Mouse (Mus musculus) v-Abl transformed pro-B cells (cell line): Measurements from ENCODE around the gene Aplp2.
"Not testable (repeated sequence)": the region's sequence is repeated elsewhere in the genome, so short reads cannot be mapped to it uniquely, and the experiment has no call there.

Experiments
- in situ Hi-C, 2 experiments: fragments of 400-800 bp; cut with MboI; formaldehyde crosslinking; loops; one replicate each; pipeline ENCODE4 v1.15.1; 2025; ENCODE audit not compliant: unreplicated experiment in 2 of 2

Aplp2 gene

GRCm38 (mm10) chr9:31183061-31183460 lies 28.6 kb downstream of the Aplp2 start:
- in situ Hi-C loops: no loop called here

- in situ Hi-C loops: no loop called here
Measured at GRCm38 (mm10) chr9:31181291-31182085, 30.1 kb downstream of the Aplp2 start.

GRCm38 (mm10) chr9:31177692-31178091 lies 33.9 kb downstream of the Aplp2 start:
- in situ Hi-C loops: no loop called here

GRCm38 (mm10) chr9:31176379-31177130 lies 35.1 kb downstream of the Aplp2 start:
- in situ Hi-C loops: no loop called here

- in situ Hi-C loops: no loop called here
Measured at GRCm38 (mm10) chr9:31175978-31176377, 35.6 kb downstream of the Aplp2 start.

GRCm38 (mm10) chr9:31175346-31175745 lies 36.3 kb downstream of the Aplp2 start:
- in situ Hi-C loops: no loop called here

DNA sequence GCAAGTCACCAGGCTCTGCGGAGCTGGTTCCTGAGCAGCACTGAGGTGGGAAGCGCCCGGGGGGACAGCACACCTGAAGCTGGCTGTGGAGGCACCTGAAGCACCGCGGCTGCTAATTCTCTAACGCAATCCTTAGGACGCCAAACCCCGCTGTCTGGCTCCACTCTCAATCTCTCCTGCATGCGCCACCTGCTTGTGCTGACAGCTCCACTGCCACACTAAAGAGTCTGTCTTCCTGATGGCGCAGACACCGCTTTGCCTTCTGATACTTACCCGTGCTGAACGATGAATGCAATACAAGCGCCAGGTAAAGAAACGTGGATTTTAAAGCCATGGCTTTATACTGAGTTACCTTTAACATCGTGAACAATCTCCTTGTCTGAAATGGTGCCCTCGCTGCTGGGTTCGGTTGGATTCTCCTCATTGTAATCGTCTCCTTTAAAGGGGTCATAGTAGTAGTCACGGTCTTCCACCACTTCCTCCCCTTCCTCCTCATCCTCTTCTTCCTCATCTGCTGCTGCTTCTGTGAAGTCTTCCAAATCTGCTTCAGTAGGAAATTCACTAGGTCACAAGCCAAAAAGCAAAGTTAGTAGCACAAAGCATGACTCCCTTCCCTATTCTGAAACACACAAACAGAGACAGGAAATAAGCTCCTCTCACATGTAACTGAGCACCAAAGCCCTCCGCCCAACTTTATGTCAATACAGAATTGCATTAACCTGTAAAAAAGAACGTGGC lies 43.1 kb downstream of the Aplp2 start:
- in situ Hi-C loops: no loop called here

DNA sequence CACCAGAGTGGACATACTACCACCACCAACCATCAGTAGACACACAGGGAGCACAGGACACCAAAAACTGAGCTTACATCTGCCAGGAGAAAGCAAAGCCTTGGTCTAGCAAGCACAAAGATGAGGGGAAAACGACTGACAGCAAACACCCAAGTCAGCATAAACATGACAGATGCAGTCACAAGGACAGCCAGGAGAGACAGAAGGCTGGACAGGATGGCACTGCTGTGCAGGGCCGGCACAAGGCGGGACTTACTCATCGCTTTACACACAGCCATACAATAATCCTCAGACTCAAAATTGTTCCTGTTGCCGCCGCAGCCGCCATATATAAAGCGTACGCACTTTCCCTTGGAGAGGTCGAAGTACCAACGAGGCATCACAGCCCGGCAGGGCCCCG lies 44.3 kb downstream of the Aplp2 start:
- in situ Hi-C loops: no loop called here

GRCm38 (mm10) chr9:31165505-31165904 lies 46.1 kb downstream of the Aplp2 start:
- in situ Hi-C loops: not testable (repeated sequence)

GRCm38 (mm10) chr9:31163327-31163726 lies 48.3 kb downstream of the Aplp2 start:
- in situ Hi-C loops: loop anchor here in 1 of 2 experiments (5.0 kb wide), 1 partner anchor 184 kb away; no protein-coding TSS in a partner anchor

DNA sequence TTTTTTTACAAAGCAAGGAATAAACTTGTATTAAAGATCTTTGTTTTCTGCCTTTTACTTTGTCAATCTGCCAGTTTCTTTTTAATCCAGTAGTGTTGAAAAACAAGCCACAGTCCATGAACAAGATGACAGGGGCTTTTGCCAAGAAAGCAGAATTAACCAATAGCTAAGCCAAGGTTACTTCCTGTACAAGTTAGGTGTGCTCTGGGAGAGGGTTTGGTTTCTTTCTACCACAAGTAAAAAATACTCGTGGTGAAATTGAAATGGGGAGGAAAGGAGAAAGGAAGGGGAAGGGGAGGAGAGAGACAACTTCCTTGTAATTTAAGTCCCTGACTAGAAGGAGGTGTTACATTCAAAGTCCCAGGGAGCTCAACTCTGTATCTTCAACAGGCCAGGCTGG lies 48.7 kb downstream of the Aplp2 start:
- in situ Hi-C loops: loop anchor here in 1 of 2 experiments (5.0 kb wide), 1 partner anchor 184 kb away; no protein-coding TSS in a partner anchor

GRCm38 (mm10) chr9:31159910-31160309 lies 51.7 kb downstream of the Aplp2 start:
- in situ Hi-C loops: loop anchor here in 1 of 2 experiments (5.0 kb wide), 1 partner anchor 187 kb away; no protein-coding TSS in a partner anchor

DNA sequence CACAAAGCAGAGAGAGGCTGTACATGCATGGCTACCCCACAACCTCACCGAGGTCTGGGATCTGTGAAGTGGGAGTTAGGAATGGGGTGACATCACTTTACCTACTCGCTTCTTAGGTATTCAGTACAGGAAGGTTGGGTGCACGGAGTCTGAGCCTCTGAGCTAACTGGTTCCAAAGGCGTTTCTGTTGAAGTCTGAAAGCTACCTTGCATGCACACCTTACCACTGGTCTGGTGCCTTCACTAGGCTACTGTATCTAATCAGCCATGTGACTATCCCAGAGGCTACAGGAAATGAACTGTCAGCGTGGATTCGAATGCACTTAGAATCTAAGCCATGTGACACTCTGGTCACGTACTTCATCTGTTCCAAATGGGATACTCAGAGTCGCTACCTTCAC lies 55.0 kb downstream of the Aplp2 start:
- in situ Hi-C loops: no loop called here

- in situ Hi-C loops: loop anchor here in 1 of 2 experiments (5.0 kb wide), 2 partner anchors 251 to 396 kb away; no protein-coding TSS in a partner anchor
Measured at GRCm38 (mm10) chr9:31151050-31151449, 60.6 kb downstream of the Aplp2 start.

- in situ Hi-C loops: loop anchor here (5.0 to 10.0 kb wide), 3 partner anchors 197 to 397 kb away; no protein-coding TSS in a partner anchor
Measured at GRCm38 (mm10) chr9:31148135-31148534, 63.5 kb downstream of the Aplp2 start.

- in situ Hi-C loops: loop anchor here (5.0 to 10.0 kb wide), 3 partner anchors 199 to 399 kb away; no protein-coding TSS in a partner anchor
Measured at GRCm38 (mm10) chr9:31145272-31145925, 66.2 kb downstream of the Aplp2 start.

DNA sequence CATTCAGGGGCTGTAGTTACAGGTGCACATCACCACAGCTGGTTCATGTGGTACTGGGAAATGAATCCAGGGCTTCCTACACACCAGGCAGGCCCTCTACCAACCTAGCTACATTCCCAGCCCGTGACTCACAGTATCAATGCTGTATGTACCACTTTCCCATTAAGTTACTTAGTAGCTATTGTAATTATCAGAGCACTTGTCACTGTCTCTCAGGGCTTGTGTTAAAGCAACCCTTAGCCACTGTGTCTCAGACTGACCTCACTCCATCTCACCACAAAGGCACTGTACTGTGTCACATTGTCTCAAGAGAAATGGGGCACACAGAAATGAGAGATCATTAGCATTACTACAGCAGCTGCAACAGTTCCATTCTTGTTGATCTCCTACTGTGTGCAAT lies 68.7 kb downstream of the Aplp2 start:
- in situ Hi-C loops: loop anchor here (10.0 kb wide), 2 partner anchors 202 to 402 kb away; no protein-coding TSS in a partner anchor

GRCm38 (mm10) chr9:31133131-31133530 lies 78.5 kb downstream of the Aplp2 start:
- in situ Hi-C loops: no loop called here

- in situ Hi-C loops: no loop called here
Measured at GRCm38 (mm10) chr9:31131205-31131968, 80.2 kb downstream of the Aplp2 start, which contains the start of gene St14. Gene St14, minus strand, starts transcription at chr9:31131853.
